Mouse (Mus musculus): ENCODE data around the gene Trim58. TPM values are rescaled to one million over a fixed set of nuclear protein-coding genes. Genes with fewer than 3 reads are reported as not detected.

Gene Trim58
- 0.08 TPM in 1 of 2 replicates, not detected in the other for polyA plus RNA-seq (2012; rRNA removed)

DNA sequence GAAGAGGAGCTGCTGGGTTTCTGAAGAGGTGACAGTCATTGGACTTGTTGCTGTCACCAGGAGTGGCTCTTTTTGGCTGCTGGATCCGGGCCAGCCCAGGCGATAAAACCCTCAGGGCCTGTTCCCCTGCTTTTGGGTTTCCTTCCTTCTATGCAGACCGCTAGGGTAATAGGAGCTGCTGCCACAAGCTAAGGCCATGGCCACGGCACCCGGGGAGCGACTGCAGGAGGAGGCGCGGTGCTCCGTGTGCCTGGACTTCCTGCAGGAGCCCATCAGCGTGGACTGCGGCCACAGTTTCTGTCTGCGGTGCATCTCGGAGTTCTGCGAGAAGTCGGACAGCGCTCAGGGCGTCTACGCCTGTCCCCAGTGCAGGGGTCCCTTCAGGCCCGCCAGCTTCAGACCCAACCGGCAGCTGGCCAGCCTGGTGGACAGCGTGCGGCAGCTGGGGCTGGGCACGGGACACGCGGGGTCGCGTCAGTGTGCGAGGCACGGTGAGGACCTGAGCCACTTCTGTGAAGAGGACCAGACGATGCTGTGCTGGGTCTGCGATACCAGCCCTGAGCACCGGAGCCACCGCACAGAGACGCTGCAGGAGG lies at the start of gene Trim58:
Gene Trim58 (plus strand): TSS at position 194 of the 596 bp plus-strand sequence.
- Histone ChIP-seq H3K4me1 (ENCODE audit: control insufficient read depth, insufficient read depth, low read length) (no peaks in the 10 kb centered on the region), H3K4me3 (replicated peaks; ENCODE audit: extremely low read depth, low read depth, low read length) (no peak within 1 kb of the TSS)
- DNase-seq, result no peak
- WGBS, result 3% methylated on average over 34 of the region's 34 CpGs
- TF ChIP-seq CTCF (IDR thresholded peaks at IDR 0.05; ENCODE audit: insufficient read depth, low read length) (no peak), POLR2A (IDR thresholded peaks at IDR 0.05; ENCODE audit: borderline replicate concordance, extremely low read depth, low read depth, low read length) (no peak)

- Histone ChIP-seq H3K4me3 (replicated peaks; ENCODE audit: extremely low read depth, low read depth, low read length) (no peak within 1 kb of the TSS), H3K4me1 (ENCODE audit: control insufficient read depth, insufficient read depth, low read length) (no peaks in the 10 kb centered on the region)
- WGBS, result 78% methylated on average over 6 of the region's 6 CpGs
- no peak for DNase-seq
- TF ChIP-seq POLR2A (IDR thresholded peaks at IDR 0.05; ENCODE audit: borderline replicate concordance, extremely low read depth, low read depth, low read length) (no peak), CTCF (IDR thresholded peaks at IDR 0.05; ENCODE audit: insufficient read depth, low read length) (no peak)
Observed at GRCm38 (mm10) chr11:58594814-58595213, 45.5 kb upstream of the Trim58 start, which contains the start of gene Olfr324. TSS of gene Olfr324 (plus strand) at chr11:58595114.

DNA sequence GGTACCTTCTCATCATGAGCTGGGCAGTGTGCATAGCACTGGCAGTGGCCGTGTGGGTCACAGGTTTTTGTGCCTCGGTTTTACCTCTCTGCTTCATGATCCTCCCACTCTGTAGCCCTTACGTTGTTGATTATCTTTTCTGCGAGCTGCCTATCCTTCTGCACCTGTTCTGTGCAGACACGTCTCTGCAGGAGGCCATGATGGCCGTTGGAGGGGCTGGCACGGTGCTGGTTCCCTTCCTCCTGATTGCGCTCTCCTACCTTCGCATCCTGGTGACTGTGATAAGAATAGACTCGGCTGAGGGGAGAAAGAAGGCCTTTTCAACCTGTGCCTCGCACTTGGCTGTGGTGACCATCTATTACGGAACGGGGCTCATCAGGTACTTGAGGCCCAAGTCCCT lies 42.4 kb upstream of the Trim58 start:
- 78% methylated on average over 13 of the region's 13 CpGs for WGBS
- Histone ChIP-seq H3K4me3 (replicated peaks; ENCODE audit: extremely low read depth, low read depth, low read length) (no peak overlapping the region), H3K4me1 (ENCODE audit: control insufficient read depth, insufficient read depth, low read length) (no peaks in the 10 kb centered on the region)

DNA sequence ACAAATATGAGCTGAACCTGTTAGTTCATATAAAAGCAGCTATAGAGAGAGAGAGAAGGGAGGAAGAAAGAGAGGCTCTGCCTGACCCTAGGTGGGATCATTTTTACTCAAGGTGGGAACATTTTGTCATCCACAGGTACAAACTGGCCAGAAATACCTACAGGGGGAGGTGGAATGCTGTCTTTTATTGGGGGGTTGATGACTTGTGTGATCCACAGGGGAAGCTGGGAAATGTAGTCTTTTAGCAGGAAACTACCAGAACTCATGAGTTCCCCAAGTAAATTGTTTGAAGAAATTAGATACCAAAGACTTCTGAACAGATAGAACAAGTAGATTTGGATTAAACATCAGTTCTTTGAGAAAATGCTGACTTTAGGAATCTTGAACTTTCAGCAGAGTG lies 38.2 kb upstream of the Trim58 start:
- TF ChIP-seq POLR2A (IDR thresholded peaks at IDR 0.05; ENCODE audit: borderline replicate concordance, extremely low read depth, low read depth, low read length) (no peak), CTCF (IDR thresholded peaks at IDR 0.05; ENCODE audit: insufficient read depth, low read length) (no peak)
- no peak overlapping the region for H3K4me3 ChIP-seq (replicated peaks; ENCODE audit: extremely low read depth, low read depth, low read length)
- DNase-seq, result no peak

More for the DNA sequence above, 42.4 kb upstream of the Trim58 start:
- no peak for TF ChIP-seq POLR2A (IDR thresholded peaks at IDR 0.05; ENCODE audit: borderline replicate concordance, extremely low read depth, low read depth, low read length)
- no peak for TF ChIP-seq CTCF (IDR thresholded peaks at IDR 0.05; ENCODE audit: insufficient read depth, low read length)
- no peak for DNase-seq

DNA sequence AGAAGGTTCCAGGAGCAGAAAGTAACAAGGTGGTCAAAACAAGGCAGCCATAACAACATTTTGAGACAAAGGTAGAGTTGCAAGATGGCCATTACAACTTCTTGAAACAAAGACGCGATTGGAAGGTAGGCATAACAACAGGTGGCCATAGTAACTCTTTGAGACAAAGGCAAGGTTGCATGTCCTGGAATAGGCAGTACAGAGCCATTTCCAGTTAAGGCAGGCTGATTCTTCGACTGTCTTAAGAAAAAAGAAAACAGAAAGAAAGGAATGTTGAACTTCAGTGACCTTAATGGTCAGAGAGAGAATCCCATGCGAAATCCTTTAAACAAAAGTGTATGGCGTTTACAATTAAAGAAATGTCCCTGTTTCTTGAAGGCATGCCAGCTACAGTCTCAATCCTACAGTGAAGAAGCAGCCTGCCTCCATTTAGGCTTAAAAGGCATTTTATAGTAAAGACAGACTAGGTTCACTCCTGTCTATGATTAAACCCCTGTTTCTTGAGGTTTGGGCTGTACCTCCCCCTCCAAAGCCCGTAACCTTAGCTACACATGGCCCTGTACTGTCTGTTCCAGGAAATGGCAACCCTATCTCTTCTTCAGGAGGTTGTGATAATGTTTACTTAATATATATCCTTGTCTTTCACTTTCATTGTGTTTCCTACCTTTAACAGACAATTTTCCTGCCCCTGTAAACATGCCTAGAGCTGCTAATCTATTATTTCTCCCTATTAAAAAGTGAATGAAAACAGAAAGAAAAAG lies 37.3 kb upstream of the Trim58 start:
- DNase-seq, result no peak
- no peak for TF ChIP-seq POLR2A (IDR thresholded peaks at IDR 0.05; ENCODE audit: borderline replicate concordance, extremely low read depth, low read depth, low read length)
- no peak for TF ChIP-seq CTCF (IDR thresholded peaks at IDR 0.05; ENCODE audit: insufficient read depth, low read length)
- WGBS, result 65% methylated on average over 6 of the region's 6 CpGs
- H3K4me3 ChIP-seq (replicated peaks; ENCODE audit: extremely low read depth, low read depth, low read length), result no peak overlapping the region
- no peaks in the 10 kb centered on the region for H3K4me1 ChIP-seq (ENCODE audit: control insufficient read depth, insufficient read depth, low read length)

More for the DNA sequence above, 38.2 kb upstream of the Trim58 start:
- no peaks in the 10 kb centered on the region for H3K4me1 ChIP-seq (ENCODE audit: control insufficient read depth, insufficient read depth, low read length)

DNA sequence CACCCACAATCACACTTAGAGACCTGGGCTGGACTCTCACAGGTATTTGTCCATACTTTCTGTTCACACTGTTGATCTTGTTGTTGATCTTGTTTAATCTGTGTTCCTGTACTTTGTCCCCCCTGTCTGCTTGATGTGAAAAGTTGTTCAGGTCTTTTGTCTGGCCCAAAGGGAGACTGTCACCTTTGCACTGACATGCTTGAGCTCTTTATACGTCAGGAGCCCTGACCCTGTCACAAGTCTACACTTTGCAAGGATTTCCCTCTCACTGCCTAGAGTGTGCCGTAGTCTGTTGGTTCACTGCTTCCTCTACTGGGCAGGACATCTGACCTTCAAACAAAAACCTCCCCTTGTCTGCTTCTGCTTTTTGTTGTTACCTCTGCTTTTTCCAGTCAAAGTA lies 35.6 kb upstream of the Trim58 start:
- no peaks in the 10 kb centered on the region for H3K4me1 ChIP-seq (ENCODE audit: control insufficient read depth, insufficient read depth, low read length)
- WGBS, result 45% methylated on average over 2 of the region's 2 CpGs
- DNase-seq, result no peak
- no peak for TF ChIP-seq CTCF (IDR thresholded peaks at IDR 0.05; ENCODE audit: insufficient read depth, low read length)
- TF ChIP-seq POLR2A (IDR thresholded peaks at IDR 0.05; ENCODE audit: borderline replicate concordance, extremely low read depth, low read depth, low read length), result no peak
- H3K4me3 ChIP-seq (replicated peaks; ENCODE audit: extremely low read depth, low read depth, low read length), result no peak overlapping the region

- WGBS, result 41% methylated on average over 3 of the region's 3 CpGs
- no peaks in the 10 kb centered on the region for H3K4me1 ChIP-seq (ENCODE audit: control insufficient read depth, insufficient read depth, low read length)
- H3K4me3 ChIP-seq (replicated peaks; ENCODE audit: extremely low read depth, low read depth, low read length), result no peak overlapping the region
- TF ChIP-seq POLR2A (IDR thresholded peaks at IDR 0.05; ENCODE audit: borderline replicate concordance, extremely low read depth, low read depth, low read length) (no peak), CTCF (IDR thresholded peaks at IDR 0.05; ENCODE audit: insufficient read depth, low read length) (no peak)
- no peak for DNase-seq
Observed at GRCm38 (mm10) chr11:58605228-58605627, 35.0 kb upstream of the Trim58 start.

DNA sequence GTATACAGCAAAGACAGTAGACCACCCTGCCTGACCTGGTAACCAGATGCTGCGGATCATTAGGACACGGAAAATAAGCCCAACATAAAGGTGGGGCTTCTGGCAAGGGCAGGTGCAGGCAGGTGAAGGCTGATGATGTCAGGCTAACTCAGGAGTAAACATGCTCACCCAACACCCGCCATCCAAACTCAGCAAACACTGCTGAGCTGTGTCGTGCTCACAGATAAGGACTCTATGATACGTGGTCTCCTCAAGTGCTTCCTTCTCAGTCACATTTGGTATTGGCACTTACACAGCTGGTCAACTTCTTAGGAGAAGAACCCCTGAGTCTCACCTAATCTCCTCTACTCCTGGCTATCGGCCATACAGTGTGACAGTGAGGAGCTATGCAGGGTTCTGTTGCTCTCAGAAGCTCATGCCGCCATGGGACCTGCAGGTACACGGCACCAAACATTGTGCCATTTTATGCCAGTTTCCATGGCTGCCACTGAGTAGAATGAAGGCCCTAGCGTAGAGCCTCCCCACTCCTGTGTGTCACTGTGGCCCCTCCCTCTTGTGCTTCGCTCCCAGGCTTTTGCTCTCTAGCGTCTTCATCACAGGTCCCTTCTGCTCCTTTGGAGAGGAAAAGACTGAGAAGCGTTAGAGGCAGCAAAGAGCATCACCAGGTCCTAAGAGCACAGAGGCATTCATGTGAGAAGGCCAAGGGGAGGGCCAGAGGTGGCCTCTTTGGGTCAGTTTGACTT lies 33.9 kb upstream of the Trim58 start:
- Histone ChIP-seq H3K4me3 (replicated peaks; ENCODE audit: extremely low read depth, low read depth, low read length) (no peak overlapping the region), H3K4me1 (ENCODE audit: control insufficient read depth, insufficient read depth, low read length) (no peaks in the 10 kb centered on the region)
- 83% methylated on average over 12 of the region's 12 CpGs for WGBS
- no peak for TF ChIP-seq CTCF (IDR thresholded peaks at IDR 0.05; ENCODE audit: insufficient read depth, low read length)
- TF ChIP-seq POLR2A (IDR thresholded peaks at IDR 0.05; ENCODE audit: borderline replicate concordance, extremely low read depth, low read depth, low read length), result no peak
- no peak for DNase-seq

- WGBS, result 68% methylated on average over 6 of the region's 6 CpGs
- no peak for DNase-seq
- Histone ChIP-seq H3K4me3 (replicated peaks; ENCODE audit: extremely low read depth, low read depth, low read length) (no peak overlapping the region), H3K4me1 (ENCODE audit: control insufficient read depth, insufficient read depth, low read length) (no peaks in the 10 kb centered on the region)
- TF ChIP-seq CTCF (IDR thresholded peaks at IDR 0.05; ENCODE audit: insufficient read depth, low read length), result no peak
- TF ChIP-seq POLR2A (IDR thresholded peaks at IDR 0.05; ENCODE audit: borderline replicate concordance, extremely low read depth, low read depth, low read length), result no peak
Observed at GRCm38 (mm10) chr11:58607030-58607429, 33.2 kb upstream of the Trim58 start.
